Mouse (Mus musculus) liver, adult (tissue): Measurements from ENCODE around the gene Tnnt2.

Source experiments
- GATA4 ChIP-seq: IDR thresholded peaks from 2 replicates; pipeline ENCODE4 v1.6.1; 2014; ENCODE audit warnings: mild to moderate bottlenecking, low read length; ENCODE audit not compliant: insufficient replicate concordance

Tnnt2 gene

GRCm38 (mm10) chr1:135812618-135813017 is 23.5 kb upstream of the Tnnt2 start:
- TF ChIP-seq GATA4 = no peak

GRCm38 (mm10) chr1:135813071-135813470 is 23.1 kb upstream of the Tnnt2 start:
- no peak for TF ChIP-seq GATA4

GRCm38 (mm10) chr1:135813687-135814395 is 22.3 kb upstream of the Tnnt2 start:
- no peak for TF ChIP-seq GATA4

GRCm38 (mm10) chr1:135814531-135814930 is 21.6 kb upstream of the Tnnt2 start:
- no peak for TF ChIP-seq GATA4

- TF ChIP-seq GATA4 = no peak
Observed at GRCm38 (mm10) chr1:135817595-135817994, 18.6 kb upstream of the Tnnt2 start.

GRCm38 (mm10) chr1:135818481-135819086 is 17.6 kb upstream of the Tnnt2 start, which contains the start of gene Lad1:
Gene Lad1, plus strand, starts transcription at chr1:135818598.
- peak; percentile 64; the same call in 1 of the 2 replicates for TF ChIP-seq GATA4

- no peak for TF ChIP-seq GATA4
Observed at GRCm38 (mm10) chr1:135820071-135820470, 16.1 kb upstream of the Tnnt2 start.

- no peak for TF ChIP-seq GATA4
Observed at GRCm38 (mm10) chr1:135820736-135821364, 15.3 kb upstream of the Tnnt2 start.

- TF ChIP-seq GATA4 = no peak
Observed at GRCm38 (mm10) chr1:135821780-135822179, 14.4 kb upstream of the Tnnt2 start.

- no peak for TF ChIP-seq GATA4
Observed at GRCm38 (mm10) chr1:135828918-135829317, 7.2 kb upstream of the Tnnt2 start.

- TF ChIP-seq GATA4 = no peak
Observed at GRCm38 (mm10) chr1:135834206-135834859, 1.8 kb upstream of the Tnnt2 start.

- no peak for TF ChIP-seq GATA4
Observed at GRCm38 (mm10) chr1:135834983-135835382, 1.2 kb upstream of the Tnnt2 start.

GRCm38 (mm10) chr1:135838626-135839025 is 2.5 kb downstream of the Tnnt2 start:
- TF ChIP-seq GATA4 = no peak

GRCm38 (mm10) chr1:135839065-135839464 is 2.9 kb downstream of the Tnnt2 start:
- TF ChIP-seq GATA4 = no peak

GRCm38 (mm10) chr1:135840675-135841395 is 4.7 kb downstream of the Tnnt2 start:
- TF ChIP-seq GATA4 = no peak
